Mouse (Mus musculus) heart, postnatal 0 days (tissue): ENCODE data around the gene Bmpr1b. TPM values are rescaled to one million over a fixed set of nuclear protein-coding genes. Genes with fewer than 3 reads are reported as not detected.

Experiments used
- ATAC-seq: fragments of 200-750 bp; cut with Nextera tagmentation; 2 replicates; pipeline ENCODE4 v1.8.0; 2017; ENCODE audit warnings: low read depth, moderate number of reproducible peaks, moderate library complexity; ENCODE audit not compliant: insufficient read depth
- DNase-seq: peaks from one replicate; pipeline ENCODE4 v3.0.0-alpha.2; 2016; ENCODE audit warnings: low spot score
- H3K27ac ChIP-seq: fragments of 300-500 bp; sonication (generic); 2 replicates; pipeline ENCODE4 v1.5.1; 2014; ENCODE audit warnings: low read depth, mild to moderate bottlenecking
- H3K27me3 ChIP-seq: fragments of 300-500 bp; sonication (generic); 2 replicates; pipeline ENCODE4 v1.6.1; 2014; ENCODE audit warnings: low read length, mixed read lengths; ENCODE audit not compliant: control insufficient read depth, insufficient read depth
- H3K36me3 ChIP-seq: fragments of 300-500 bp; sonication (generic); replicated peaks from 2 replicates; pipeline ENCODE4 v1.6.1; 2014; ENCODE audit warnings: low read length, mixed read lengths; ENCODE audit not compliant: control insufficient read depth, insufficient read depth
- H3K4me1 ChIP-seq: fragments of 300-500 bp; sonication (generic); 2 replicates; pipeline ENCODE4 v1.6.1; 2014; ENCODE audit warnings: antibody characterized with exemption; ENCODE audit not compliant: control insufficient read depth, insufficient read depth
- H3K4me2 ChIP-seq: fragments of 300-500 bp; sonication (generic); 2 replicates; pipeline ENCODE4 v1.6.1; 2014; ENCODE audit warnings: low read depth, mild to moderate bottlenecking, low read length, moderate library complexity
- H3K4me3 ChIP-seq: fragments of 300-500 bp; sonication (generic); 2 replicates; pipeline ENCODE4 v1.5.1; 2014; ENCODE audit warnings: low read depth, low read length
- H3K9ac ChIP-seq: fragments of 300-500 bp; sonication (generic); replicated peaks from 2 replicates; pipeline ENCODE4 v1.6.1; 2014; ENCODE audit warnings: low read depth, low read length, mixed read lengths
- H3K9me3 ChIP-seq: fragments of 300-500 bp; sonication (generic); replicated peaks from 2 replicates; pipeline ENCODE4 v1.6.1; 2016; ENCODE audit warnings: low read length; ENCODE audit not compliant: control insufficient read depth
- CTCF ChIP-seq: IDR thresholded peaks from 2 replicates; pipeline ENCODE4 v1.5.1; 2016; ENCODE audit warnings: antibody characterized with exemption, control low read depth, low read depth
- EP300 ChIP-seq: IDR thresholded peaks from 2 replicates; pipeline ENCODE4 v1.6.1; 2016; ENCODE audit warnings: antibody characterized with exemption, low read depth
- WGBS: fragments of 180-500 bp; shearing (Covaris S2); extraction: QIAGEN DNeasy Blood & Tissue Kit; methylation state at CpG from one replicate; pipeline ENCODE4 v1.1.7; 2014; 5-methylcytosine and 5-hydroxymethylcytosine counted together
- polyA plus RNA-seq: library from polyadenylated mRNA; unstranded; fragments of >200 nt; fragmentation: Nextera tagmentation; extraction: Ambion mirVana; gene quantifications from 2 replicates; pipeline ENCODE4 v1.2.1, GENCODE M21; 2015
- total RNA-seq: library from RNA; depleted of rRNA; stranded (reverse); fragments of >200 nt; gene quantifications from 2 replicates; pipeline ENCODE4 v1.2.3, GENCODE M21; 2014; ENCODE audit warnings: low replicate concordance

The Bmpr1b gene
- total and polyA plus RNA-seq, 2 experiments from 2014 or later = 0.11 to 0.95 TPM

GRCm38 (mm10) chr3:142089684-142090083, 79.5 kb downstream of the Bmpr1b start:
- H3K4me3 ChIP-seq = no peak overlapping the region
- DNase-seq (no peak), ATAC-seq (no peak)
- H3K9ac ChIP-seq = no peak overlapping the region
- H3K9me3 ChIP-seq = no peaks in the 10 kb centered on the region
- H3K27me3 ChIP-seq = no peaks in the 10 kb centered on the region
- TF ChIP-seq EP300 (no peak), CTCF (no peak)
- H3K36me3 ChIP-seq = no peaks in the 10 kb centered on the region
- WGBS = 70% methylated on average over 4 of the region's 4 CpGs
- H3K4me1 ChIP-seq = no peaks in the 10 kb centered on the region
- no peak overlapping the region for H3K27ac ChIP-seq
- H3K4me2 ChIP-seq = no peak overlapping the region

DNA sequence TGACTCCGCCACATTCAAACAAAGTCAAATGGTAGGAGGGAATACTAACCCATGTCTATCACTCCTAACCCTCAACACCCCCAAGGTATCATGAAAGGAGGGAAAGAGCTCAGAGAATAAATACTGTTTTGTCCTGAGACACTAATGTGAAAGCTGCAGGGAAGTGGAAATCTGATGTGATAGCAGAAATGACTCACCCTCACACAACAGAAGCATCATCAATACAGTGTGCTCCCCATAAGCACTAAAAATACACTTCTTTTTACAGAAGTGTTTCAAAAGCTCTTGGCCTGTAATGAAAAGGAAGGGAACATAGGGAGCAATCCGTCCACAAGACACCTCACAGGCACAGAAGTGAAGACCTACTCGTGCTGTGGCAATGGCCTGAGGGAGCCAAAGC, 83.3 kb downstream of the Bmpr1b start:
- H3K4me3 ChIP-seq = no peak overlapping the region
- no peak overlapping the region for H3K9ac ChIP-seq
- H3K36me3 ChIP-seq = no peaks in the 10 kb centered on the region
- DNase-seq (no peak), ATAC-seq (no peak)
- no peaks in the 10 kb centered on the region for H3K27me3 ChIP-seq
- H3K9me3 ChIP-seq = no peaks in the 10 kb centered on the region
- 61% methylated on average over 3 of the region's 3 CpGs for WGBS
- TF ChIP-seq CTCF = no peak
- TF ChIP-seq EP300 = no peak
- no peak overlapping the region for H3K27ac ChIP-seq
- no peaks in the 10 kb centered on the region for H3K4me1 ChIP-seq
- no peak overlapping the region for H3K4me2 ChIP-seq

DNA sequence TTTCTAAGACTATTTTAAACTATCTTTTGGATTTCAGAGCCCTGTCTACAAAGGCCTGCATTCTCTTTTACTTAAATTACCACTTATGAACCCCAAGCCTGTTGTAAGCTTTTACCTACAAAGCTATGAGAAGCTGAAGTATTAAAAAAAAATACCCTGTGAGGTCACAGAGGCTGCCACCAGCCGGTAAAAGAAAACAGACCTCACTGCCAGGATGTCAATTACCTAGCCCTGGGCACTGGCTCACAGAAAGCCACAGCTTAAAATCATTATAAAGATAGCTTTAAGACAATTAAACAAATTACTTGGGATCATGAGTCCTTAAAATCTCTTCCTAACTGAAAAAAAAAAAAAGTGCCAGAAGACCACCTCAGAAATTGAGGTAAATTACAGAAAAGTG, 85.1 kb downstream of the Bmpr1b start:
- Histone ChIP-seq H3K9ac (no peak overlapping the region), H3K36me3 (no peaks in the 10 kb centered on the region), H3K4me1 (no peaks in the 10 kb centered on the region), H3K27ac (no peak overlapping the region), H3K4me2 (no peak overlapping the region), H3K9me3 (no peaks in the 10 kb centered on the region), H3K4me3 (no peak overlapping the region), H3K27me3 (no peaks in the 10 kb centered on the region)
- 26% methylated on average over 1 of the region's 1 CpGs for WGBS
- DNase-seq = no peak
- ATAC-seq = no peak
- TF ChIP-seq CTCF (no peak), EP300 (no peak)

GRCm38 (mm10) chr3:142077723-142078302, 91.4 kb downstream of the Bmpr1b start:
- H3K4me2 ChIP-seq = no peak overlapping the region
- H3K9ac ChIP-seq = no peak overlapping the region
- ATAC-seq (no peak), DNase-seq (no peak)
- H3K36me3 ChIP-seq = no peaks in the 10 kb centered on the region
- H3K4me3 ChIP-seq = no peak overlapping the region
- TF ChIP-seq EP300 = no peak
- TF ChIP-seq CTCF = no peak
- WGBS = 50% methylated on average over 3 of the region's 3 CpGs
- H3K27ac ChIP-seq = no peak overlapping the region
- no peaks in the 10 kb centered on the region for H3K9me3 ChIP-seq
- no peaks in the 10 kb centered on the region for H3K27me3 ChIP-seq
- no peaks in the 10 kb centered on the region for H3K4me1 ChIP-seq

DNA sequence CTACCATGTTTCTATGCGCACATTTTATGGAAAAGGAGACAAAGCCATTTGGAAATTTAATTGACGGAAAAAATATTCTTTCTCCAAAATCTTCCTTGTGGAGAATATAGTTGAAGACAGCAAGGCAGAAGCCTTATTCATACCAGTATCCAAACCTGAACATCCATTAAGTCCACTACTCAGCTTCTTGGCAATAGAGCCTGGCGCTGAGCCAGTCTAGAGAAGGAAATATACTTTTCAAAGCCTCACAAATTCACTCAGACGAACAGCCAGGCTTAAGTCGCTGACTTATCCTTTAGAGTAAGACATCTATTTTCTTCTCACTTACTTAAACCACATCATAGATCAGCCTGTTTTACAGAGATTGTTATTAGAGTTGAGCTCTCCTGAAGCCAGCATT, 97.6 kb downstream of the Bmpr1b start:
- no peak overlapping the region for H3K4me3 ChIP-seq
- ATAC-seq = no peak
- H3K27ac ChIP-seq = no peak overlapping the region
- no peak for DNase-seq
- no peak for TF ChIP-seq EP300
- no peak for TF ChIP-seq CTCF
- no peak overlapping the region for H3K4me2 ChIP-seq
- H3K9ac ChIP-seq = no peak overlapping the region
- H3K27me3 ChIP-seq = no peaks in the 10 kb centered on the region
- 79% methylated on average over 5 of the region's 5 CpGs for WGBS
- H3K9me3 ChIP-seq = no peaks in the 10 kb centered on the region
- H3K36me3 ChIP-seq = no peaks in the 10 kb centered on the region
- no peaks in the 10 kb centered on the region for H3K4me1 ChIP-seq

DNA sequence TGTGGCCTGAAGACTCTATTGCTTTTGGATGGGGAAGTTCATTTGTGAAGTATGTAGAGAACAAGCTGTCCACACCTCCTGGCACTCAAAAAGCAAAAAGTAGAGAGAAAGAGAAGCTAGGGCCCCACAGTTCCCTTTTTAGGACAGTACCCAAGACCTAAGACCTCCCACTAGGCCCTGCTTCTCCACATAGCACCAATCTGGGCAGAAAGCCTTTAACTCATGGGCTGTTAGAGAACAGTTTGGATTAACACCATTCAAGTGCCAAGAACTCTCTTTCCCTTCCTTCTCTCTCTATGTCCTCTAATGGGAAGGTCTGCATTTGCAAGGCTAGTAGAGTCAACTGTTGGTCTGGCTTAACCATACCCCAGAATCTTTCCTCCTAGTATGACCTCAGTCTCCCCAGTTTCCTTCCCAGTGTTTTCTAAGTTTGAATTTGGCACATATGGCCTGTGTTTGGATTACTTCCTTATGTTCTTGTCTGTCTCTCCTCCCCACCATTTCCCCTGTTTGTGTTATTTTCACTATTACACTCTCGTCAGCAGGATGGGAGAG, 102.4 kb downstream of the Bmpr1b start:
- TF ChIP-seq CTCF (no peak), EP300 (no peak)
- no peak overlapping the region for H3K4me2 ChIP-seq
- no peaks in the 10 kb centered on the region for H3K9me3 ChIP-seq
- H3K9ac ChIP-seq = no peak overlapping the region
- no peaks in the 10 kb centered on the region for H3K4me1 ChIP-seq
- no peak for DNase-seq
- H3K4me3 ChIP-seq = no peak overlapping the region
- WGBS = 61% methylated on average over 1 of the region's 1 CpGs
- no peak overlapping the region for H3K27ac ChIP-seq
- ATAC-seq = no peak
- H3K27me3 ChIP-seq = no peaks in the 10 kb centered on the region
- no peaks in the 10 kb centered on the region for H3K36me3 ChIP-seq
